Mouse (Mus musculus) adrenal gland, postnatal 4 days (tissue): ENCODE data around the gene Cmah. TPM values are rescaled to one million over a fixed set of nuclear protein-coding genes. Genes with fewer than 3 reads are reported as not detected.

ENCODE experiments used
- DNase-seq, 2 experiments: peaks; one replicate each; pipeline ENCODE4 v3.0.0; 2021 to 2022; ENCODE audit warnings: low spot score in 2 of 2, mixed read lengths in 2 of 2
- total RNA-seq, 2 experiments: library from RNA; stranded (reverse); gene quantifications; 2 replicates each; pipeline ENCODE4 v1.2.3; 2021

Cmah gene
- total RNA-seq, 2 experiments from 2014 or later = 2.2 to 3.3 TPM

GRCm38 (mm10) chr13:24507156-24507555, 180.0 kb downstream of the Cmah start:
- DNase-seq = no peak

- no peak for DNase-seq
These were observed 181.7 kb downstream of the Cmah start for GRCm38 (mm10) chr13:24508917-24509316.

DNA sequence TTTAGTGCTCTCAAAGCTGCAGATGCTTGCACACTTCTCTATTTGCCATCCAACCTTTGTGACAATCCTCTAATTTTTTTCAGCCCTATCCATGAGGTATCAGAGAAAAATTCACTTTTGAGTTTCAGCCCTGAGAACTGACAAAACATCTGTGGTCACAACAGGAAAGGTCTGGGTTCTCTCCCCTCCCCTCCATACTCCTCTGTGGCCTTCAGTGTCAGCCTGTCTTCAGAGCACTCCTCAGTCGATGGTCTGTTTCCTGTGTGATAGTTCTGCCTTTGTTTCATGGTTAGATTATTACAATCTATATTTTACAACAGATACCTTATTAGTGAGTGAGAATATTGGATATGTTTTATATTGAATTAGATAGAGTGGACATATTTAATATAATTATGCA, 184.2 kb downstream of the Cmah start:
- no peak for DNase-seq

DNA sequence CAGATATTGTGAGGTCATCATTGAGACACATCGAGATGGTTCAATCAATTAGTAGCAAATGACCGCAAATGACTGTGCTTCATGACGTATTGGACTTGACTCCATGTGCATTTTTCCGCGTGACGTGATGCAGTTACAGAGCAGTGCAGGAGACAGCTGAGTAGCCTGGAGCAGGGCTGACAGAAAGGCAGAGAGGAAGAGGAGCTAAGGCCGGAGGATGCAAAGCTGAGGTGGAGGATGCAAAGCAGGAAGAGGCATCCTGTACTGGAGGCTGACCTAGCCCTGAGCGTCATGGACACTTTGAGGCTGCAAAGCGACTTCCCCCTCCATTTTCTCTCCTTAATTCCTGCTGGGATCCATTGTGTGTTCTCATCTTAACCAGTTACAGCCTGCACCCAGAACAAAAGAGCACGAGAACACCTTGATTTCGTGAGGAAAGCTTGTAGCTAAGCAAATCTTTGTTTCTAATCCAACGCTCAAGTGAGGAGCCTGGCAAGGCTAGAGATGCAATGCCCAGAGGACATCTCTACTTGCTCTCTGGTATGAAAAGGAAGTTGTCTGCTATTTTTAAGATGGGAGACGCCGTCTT, 184.8 kb downstream of the Cmah start:
- DNase-seq = no peak

DNA sequence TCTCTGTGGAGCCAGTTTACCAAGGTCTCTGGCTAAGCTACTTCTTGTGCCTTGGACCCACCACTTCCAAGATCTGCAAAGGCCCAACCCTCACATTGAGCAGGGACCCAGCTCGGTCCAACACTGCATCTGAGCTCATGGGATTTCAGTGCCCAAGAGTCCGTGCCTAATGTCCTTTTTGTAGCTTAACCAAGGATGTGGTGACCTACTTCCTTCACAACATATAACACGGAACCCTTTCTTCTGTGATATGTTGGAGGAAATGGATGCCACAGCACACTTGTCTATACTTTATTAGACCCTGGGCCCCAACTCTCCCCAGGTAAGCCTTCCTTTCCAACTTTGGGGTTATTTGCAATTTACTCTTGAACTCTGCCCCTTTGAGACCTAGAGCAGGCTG, 186.5 kb downstream of the Cmah start:
- DNase-seq = no peak

GRCm38 (mm10) chr13:24515101-24515675, 188.0 kb downstream of the Cmah start:
- DNase-seq = no peak

DNA sequence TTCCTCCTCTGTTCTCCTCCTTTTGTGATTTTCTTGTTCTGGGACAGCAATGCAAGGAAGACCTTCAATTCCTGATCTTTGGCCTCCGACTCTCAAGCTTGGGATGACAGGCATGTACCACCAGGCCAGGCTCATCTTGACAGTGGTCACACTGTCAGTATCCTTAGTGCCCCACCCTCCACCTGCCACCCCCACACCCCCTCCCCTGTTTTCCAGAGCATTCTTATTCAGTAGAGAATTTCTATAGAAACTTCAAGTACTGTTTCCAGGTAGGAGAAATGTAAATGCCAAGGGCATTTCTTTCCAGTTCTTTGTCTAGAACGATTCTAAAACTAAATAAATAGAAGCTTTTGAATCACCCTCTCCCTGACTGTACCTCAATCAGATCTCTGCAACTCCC, 190.6 kb downstream of the Cmah start:
- DNase-seq = no peak

DNA sequence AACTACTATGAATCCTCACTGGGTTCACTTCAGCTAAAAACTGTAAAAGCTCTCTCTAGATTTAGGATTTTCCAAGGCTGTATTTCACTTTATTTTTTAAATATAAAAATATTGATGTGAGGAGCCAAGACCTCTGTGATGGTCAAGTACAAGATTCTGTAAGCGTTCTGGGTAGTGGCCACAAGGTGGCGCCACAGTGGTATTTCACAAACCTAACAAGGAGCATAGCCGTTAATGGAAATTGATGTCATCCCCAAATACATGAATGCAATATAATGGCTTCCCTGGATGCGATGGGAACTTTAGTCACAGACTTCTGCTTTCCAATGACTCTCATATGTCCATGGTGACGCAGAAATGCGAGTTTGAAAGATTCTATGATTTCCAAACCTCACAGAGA, 191.7 kb downstream of the Cmah start:
- DNase-seq = no peak

DNA sequence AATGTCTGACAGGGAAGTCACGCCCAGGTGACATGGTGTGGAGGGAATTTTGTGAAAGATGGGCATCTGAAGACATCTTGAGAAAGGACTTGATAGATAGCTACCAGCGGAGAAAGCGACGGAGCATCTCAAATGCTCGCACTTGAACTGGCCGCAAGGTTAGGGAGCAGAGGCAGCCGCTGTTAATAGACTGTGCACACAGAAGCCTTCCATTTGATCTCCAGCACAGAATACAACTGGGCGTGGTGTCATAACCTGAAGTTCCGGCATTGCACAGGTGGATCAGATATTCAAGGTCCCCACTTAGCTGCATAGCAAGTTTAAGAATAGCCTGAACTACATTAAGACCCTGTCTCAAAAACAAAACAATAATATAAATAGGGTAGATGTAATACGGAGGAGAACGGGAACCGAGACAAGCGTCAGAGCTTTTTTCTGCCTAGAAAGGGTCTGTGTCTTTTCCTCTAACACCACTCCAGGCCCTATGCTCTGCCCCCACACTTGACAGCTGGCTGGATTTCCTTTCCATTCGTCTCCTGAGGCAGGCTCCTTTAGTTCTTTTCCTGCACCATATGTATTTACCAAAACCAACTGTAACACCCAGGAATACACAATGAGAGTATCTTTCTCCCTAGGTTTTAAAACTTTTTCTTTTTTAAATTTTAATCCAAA, 192.9 kb downstream of the Cmah start:
- DNase-seq = no peak

- no peak for DNase-seq
These were observed 193.6 kb downstream of the Cmah start for GRCm38 (mm10) chr13:24520796-24521195.

- DNase-seq = no peak
These were observed 194.5 kb downstream of the Cmah start for GRCm38 (mm10) chr13:24521446-24522342.

DNA sequence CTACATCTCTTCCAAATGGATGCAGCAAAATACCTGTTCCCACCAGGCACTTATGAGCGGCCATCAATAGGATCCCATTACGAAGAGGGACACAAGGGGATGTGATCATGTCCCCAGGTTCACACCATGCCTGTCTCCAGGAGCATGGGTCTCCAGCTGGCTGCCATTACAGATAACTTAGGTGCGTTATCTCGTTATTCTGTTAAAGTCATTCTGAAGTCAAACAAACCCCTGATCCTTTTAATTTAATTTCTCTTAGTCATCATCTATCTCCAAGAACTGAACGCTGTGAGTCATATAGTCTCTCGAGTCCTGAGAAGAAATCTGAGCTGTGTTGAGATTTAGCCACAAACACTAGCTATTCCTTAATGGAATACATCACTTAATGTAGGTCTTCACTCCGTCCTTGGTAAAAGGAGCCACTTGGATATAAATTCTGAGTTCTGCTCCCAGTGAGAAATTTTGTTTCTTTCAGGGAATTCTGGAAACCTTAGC, 195.2 kb downstream of the Cmah start:
- DNase-seq = no peak

DNA sequence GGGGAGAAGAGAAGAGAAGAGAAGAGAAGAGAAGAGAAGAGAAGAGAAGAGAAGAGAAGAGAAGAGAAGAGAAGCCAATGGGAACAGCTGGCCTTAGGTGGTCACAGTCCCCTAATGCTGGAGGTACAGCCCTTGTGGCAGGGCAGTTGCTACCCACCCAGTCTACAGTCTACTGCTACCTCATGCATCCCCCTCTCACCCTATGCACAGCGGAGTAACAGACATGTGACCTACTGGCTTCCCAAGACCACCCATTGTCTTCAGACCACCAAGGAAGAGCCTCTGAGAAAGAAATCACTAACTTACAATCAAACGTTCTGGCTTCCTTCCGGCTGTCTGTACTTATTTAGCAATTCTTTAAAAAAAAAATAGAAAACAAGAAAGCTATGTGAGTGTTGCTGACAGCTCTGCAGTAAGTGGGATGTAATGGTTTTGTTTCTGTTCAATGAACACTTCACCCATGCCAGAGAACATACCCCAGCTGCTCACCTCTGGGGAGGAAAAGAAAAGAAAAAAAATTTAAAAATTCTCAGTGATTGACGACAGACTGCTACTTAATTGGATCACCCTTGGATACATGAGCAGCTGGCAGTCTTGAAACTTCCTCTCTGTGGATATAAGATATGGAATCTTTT, 196.5 kb downstream of the Cmah start:
- no peak for DNase-seq

GRCm38 (mm10) chr13:24524468-24524867, 197.3 kb downstream of the Cmah start:
- DNase-seq = no peak

GRCm38 (mm10) chr13:24525551-24525950, 198.3 kb downstream of the Cmah start:
- no peak for DNase-seq

GRCm38 (mm10) chr13:24526916-24527315, 199.7 kb downstream of the Cmah start:
- no peak for DNase-seq

Other genes with a start within 250 kb of the Cmah start
- gene Carmil1, start 46.6 kb upstream of the Cmah start, total RNA-seq = 10 to 100 TPM; 53.4 to 62.3 TPM